Mouse (Mus musculus) cerebellum, adult 18-20 months (tissue): ENCODE results near the gene Fam189a1.

ENCODE experiments used
- DNase-seq, 2 experiments: peaks; one replicate each; pipeline ENCODE4 v3.0.0; 2021

Gene Fam189a1

GRCm38 (mm10) chr7:64709520-64710262 is 446.7 kb downstream of the Fam189a1 start:
- DNase-seq = peak; percentile 73 to 76

GRCm38 (mm10) chr7:64708176-64708575 is 448.2 kb downstream of the Fam189a1 start:
- DNase-seq = no peak
